Mouse (Mus musculus) MEL (cell line): ENCODE data around the gene Sh3d19. TPM values are rescaled to one million over a fixed set of nuclear protein-coding genes. Genes with fewer than 3 reads are reported as not detected.

Experiments
- DNase-seq: peaks from one replicate; pipeline ENCODE4 v3.0.0; 2011; ENCODE audit warnings: low read depth, low spot score
- H3K27ac ChIP-seq: 2 replicates; pipeline ENCODE4 v1.5.1; 2012; ENCODE audit warnings: low read depth, mild to moderate bottlenecking, control low read depth, low read length, moderate library complexity; ENCODE audit not compliant: control insufficient read depth
- H3K27me3 ChIP-seq, 2 experiments: fragments of 150-350 bp in 1 of 2; sonication (generic) in 1 of 2; 2 replicates each; pipeline ENCODE4 v1.6.1; 2012; ENCODE audit warnings: low read length in 2 of 2, mild to moderate bottlenecking in 2 of 2, improper control_type of control experiment in 1 of 2, moderate library complexity in 1 of 2; ENCODE audit not compliant: insufficient read depth in 2 of 2, control insufficient read depth in 1 of 2
- H3K36me3 ChIP-seq, 2 experiments: 2 replicates each; pipeline ENCODE4 v1.6.1; 2012 to 2014; ENCODE audit warnings: low read length in 2 of 2, improper control_type of control experiment in 1 of 2, inconsistent platforms in 1 of 2, mild to moderate bottlenecking in 1 of 2; ENCODE audit not compliant: insufficient read depth in 2 of 2, control insufficient read depth in 1 of 2
- H3K4me1 ChIP-seq, 2 experiments: fragments of 150-350 bp in 1 of 2; sonication (generic) in 1 of 2; 2 replicates each; pipeline ENCODE4 v1.6.1; 2012; ENCODE audit warnings: low read length in 2 of 2, improper control_type of control experiment in 1 of 2, mild to moderate bottlenecking in 1 of 2; ENCODE audit not compliant: insufficient read depth in 2 of 2, control insufficient read depth in 1 of 2
- H3K4me3 ChIP-seq, 2 experiments: fragments of 150-350 bp in 1 of 2; sonication (generic) in 1 of 2; 2 replicates each; pipeline ENCODE4 v1.5.1; 2012; ENCODE audit warnings: low read depth in 2 of 2, low read length in 2 of 2, mild to moderate bottlenecking in 2 of 2, moderate library complexity in 2 of 2, control low read depth in 1 of 2, improper control_type of control experiment in 1 of 2; ENCODE audit not compliant: control insufficient read depth in 1 of 2, insufficient read depth in 1 of 2
- H3K79me2 ChIP-seq: 2 replicates; pipeline ENCODE4 v1.6.1; 2012; ENCODE audit warnings: mild to moderate bottlenecking, low read length, moderate library complexity; ENCODE audit not compliant: control insufficient read depth, poor library complexity, insufficient read depth
- H3K9ac ChIP-seq: 2 replicates; pipeline ENCODE4 v1.6.1; 2012; ENCODE audit warnings: low read depth, mild to moderate bottlenecking, control low read depth, low read length, moderate library complexity; ENCODE audit not compliant: control insufficient read depth, poor library complexity, severe bottlenecking
- H3K9me3 ChIP-seq: fragments of 150-350 bp; sonication (generic); replicated peaks from 2 replicates; pipeline ENCODE4 v1.6.1; 2012; ENCODE audit warnings: mild to moderate bottlenecking, low read length, improper control_type of control experiment, moderate library complexity; ENCODE audit not compliant: insufficient read depth
- CHD2 ChIP-seq: IDR thresholded peaks from 2 replicates; pipeline ENCODE4 v1.6.1; 2011; ENCODE audit warnings: low read length, improper control_type of control experiment
- CTCF ChIP-seq, 3 experiments: IDR thresholded peaks in 2 of 3; conservative IDR thresholded peaks in 1 of 3; 2 replicates each; pipeline ENCODE4 v1.5.1; 2011 to 2012; ENCODE audit warnings: low read length in 3 of 3, low read depth in 2 of 3, mild to moderate bottlenecking in 2 of 3, improper control_type of control experiment in 1 of 3, inconsistent platforms in 1 of 3, mixed read lengths in 1 of 3, moderate library complexity in 1 of 3; ENCODE audit not compliant: control insufficient read depth in 1 of 3, insufficient read depth in 1 of 3, poor library complexity in 1 of 3, severe bottlenecking in 1 of 3
- GABPA ChIP-seq: IDR thresholded peaks from 2 replicates; pipeline ENCODE4 v1.6.1; 2012; ENCODE audit warnings: low read depth, mild to moderate bottlenecking, inconsistent platforms, low read length, improper control_type of control experiment, moderate library complexity
- GATA1 ChIP-seq: IDR thresholded peaks from 2 replicates; pipeline ENCODE4 v1.6.1; 2011; ENCODE audit warnings: low read depth, low read length, improper control_type of control experiment
- HCFC1 ChIP-seq: IDR thresholded peaks from 2 replicates; pipeline ENCODE4 v1.6.1; 2012; ENCODE audit warnings: low read depth, mild to moderate bottlenecking, inconsistent platforms, low read length, improper control_type of control experiment, moderate library complexity
- KAT2A ChIP-seq: conservative IDR thresholded peaks from 2 replicates; pipeline ENCODE4 v1.6.1; 2012; ENCODE audit warnings: low read depth, low read length, improper control_type of control experiment, inconsistent platforms
- MYB ChIP-seq: IDR thresholded peaks from 2 replicates; pipeline ENCODE4 v1.6.1; 2011; ENCODE audit warnings: mild to moderate bottlenecking, low read depth, low read length, improper control_type of control experiment
- NELFE ChIP-seq: IDR thresholded peaks from 2 replicates; pipeline ENCODE4 v1.6.1; 2011; ENCODE audit warnings: low read depth, low read length, improper control_type of control experiment
- POLR2A ChIP-seq, 2 experiments: IDR thresholded peaks; 2 replicates each; pipeline ENCODE4 v1.6.1; 2011 to 2012; ENCODE audit warnings: low read length in 2 of 2, mild to moderate bottlenecking in 2 of 2, control low read depth in 1 of 2, improper control_type of control experiment in 1 of 2, low read depth in 1 of 2, moderate library complexity in 1 of 2; ENCODE audit not compliant: control insufficient read depth in 1 of 2, insufficient read depth in 1 of 2, poor library complexity in 1 of 2
- POLR2AphosphoS2 ChIP-seq: IDR thresholded peaks from 2 replicates; pipeline ENCODE4 v1.6.1; 2011; ENCODE audit warnings: low read length, improper control_type of control experiment
- POLR2AphosphoS5 ChIP-seq: IDR thresholded peaks from 2 replicates; pipeline ENCODE4 v1.6.1; 2012; ENCODE audit warnings: low read depth, borderline replicate concordance, mild to moderate bottlenecking, inconsistent platforms, low read length, moderate library complexity, mixed read lengths
- RAD21 ChIP-seq: IDR thresholded peaks from 2 replicates; pipeline ENCODE4 v1.6.1; 2011; ENCODE audit warnings: mild to moderate bottlenecking, low read depth, low read length, improper control_type of control experiment
- RCOR1 ChIP-seq: IDR thresholded peaks from 2 replicates; pipeline ENCODE4 v1.6.1; 2012; ENCODE audit warnings: low read depth, mild to moderate bottlenecking, inconsistent platforms, low read length, improper control_type of control experiment
- SIN3A ChIP-seq: IDR thresholded peaks from 2 replicates; pipeline ENCODE4 v1.6.1; 2012; ENCODE audit warnings: low read length, improper control_type of control experiment, inconsistent platforms
- TAL1 ChIP-seq: IDR thresholded peaks from 2 replicates; pipeline ENCODE4 v1.6.1; 2012; ENCODE audit warnings: mild to moderate bottlenecking, inconsistent platforms, low read length, moderate library complexity, mixed read lengths
- TCF12 ChIP-seq: IDR thresholded peaks from 2 replicates; pipeline ENCODE4 v1.6.1; 2014; ENCODE audit warnings: low read depth, mild to moderate bottlenecking, inconsistent platforms, low read length, improper control_type of control experiment, moderate library complexity
- UBTF ChIP-seq: IDR thresholded peaks from 2 replicates; pipeline ENCODE4 v1.6.1; 2012; ENCODE audit warnings: low read depth, mild to moderate bottlenecking, inconsistent platforms, low read length, improper control_type of control experiment, moderate library complexity, borderline replicate concordance; ENCODE audit not compliant: insufficient read depth
- USF1 ChIP-seq: IDR thresholded peaks from 2 replicates; pipeline ENCODE4 v1.6.1; 2014; ENCODE audit warnings: low read depth, mild to moderate bottlenecking, inconsistent platforms, low read length, improper control_type of control experiment, moderate library complexity
- USF2 ChIP-seq, 2 experiments: IDR thresholded peaks; 2 replicates each; pipeline ENCODE4 v1.6.1; 2011 to 2012; ENCODE audit warnings: improper control_type of control experiment in 2 of 2, low read length in 2 of 2, borderline replicate concordance in 1 of 2, inconsistent platforms in 1 of 2, low read depth in 1 of 2, mild to moderate bottlenecking in 1 of 2; ENCODE audit not compliant: insufficient read depth in 1 of 2
- ZNF384 ChIP-seq: IDR thresholded peaks from 2 replicates; pipeline ENCODE4 v1.6.1; 2012; ENCODE audit warnings: low read depth, mild to moderate bottlenecking, inconsistent platforms, low read length, improper control_type of control experiment
- polyA plus RNA-seq, 2 experiments: library from polyadenylated mRNA; stranded (reverse) in 1 of 2; unstranded in 1 of 2; fragments of >175 nt in 1 of 2; fragments of >200 nt in 1 of 2; gene quantifications; 2 replicates each; pipeline versions ENCODE4 v1.2.1 to v1.2.4; 2012; ENCODE audit warnings: low replicate concordance in 2 of 2, low read depth in 1 of 2; ENCODE audit not compliant: insufficient read length in 2 of 2, insufficient read depth in 1 of 2, missing spikeins in 1 of 2
- total RNA-seq: library from RNA; depleted of rRNA; stranded (reverse); fragments of 300-350 nt; gene quantifications from 2 replicates; pipeline ENCODE4 v1.2.3, GENCODE M21; 2012

Sh3d19 gene
- total and polyA plus RNA-seq, 3 experiments = 2.2 to 4.8 TPM; not detected in 1

DNA sequence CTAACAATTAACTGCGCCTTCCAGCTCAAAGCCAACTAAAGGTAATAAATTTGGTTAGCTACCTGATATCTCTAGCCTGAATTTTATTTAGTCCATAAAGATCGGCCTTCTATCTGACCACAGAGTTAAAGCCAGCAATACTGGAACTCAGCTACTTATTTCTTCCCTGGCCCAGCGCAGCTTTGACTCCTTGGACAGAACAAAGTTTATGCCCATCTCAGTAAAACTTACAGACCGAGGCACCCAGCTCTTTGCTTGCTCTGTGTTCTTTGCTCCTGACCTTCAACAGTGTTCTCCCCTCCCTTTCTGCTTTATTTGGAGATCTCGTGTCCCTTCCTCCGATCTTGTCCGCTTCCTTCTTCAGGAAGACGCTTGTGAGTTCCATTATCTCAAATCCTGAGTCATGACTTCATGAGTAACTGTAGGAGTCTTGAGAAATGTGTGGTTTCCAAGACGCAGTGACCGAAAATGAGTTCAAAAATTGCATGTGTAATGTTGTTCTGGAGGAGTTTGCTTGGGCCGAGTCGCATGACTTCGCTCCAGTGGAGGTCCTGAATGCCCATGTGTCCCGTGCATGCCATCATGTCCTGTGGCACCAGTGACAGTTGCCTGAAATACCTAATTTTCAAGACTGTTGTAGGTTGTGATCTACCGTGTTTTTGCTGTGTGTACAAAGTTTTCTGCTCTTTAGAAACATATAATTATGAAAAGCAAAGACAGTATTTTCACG, 50.2 kb downstream of the Sh3d19 start:
- Histone ChIP-seq H3K9me3 (no peaks in the 10 kb centered on the region), H3K9ac (no peak overlapping the region), H3K27ac (no peak overlapping the region), H3K79me2 (no peaks in the 10 kb centered on the region), H3K4me1 (no peaks in the 10 kb centered on the region), H3K27me3 (no peaks in the 10 kb centered on the region; a peak in 1 of 4 replicates), H3K36me3 (no peaks in the 10 kb centered on the region), H3K4me3 (no peak overlapping the region)
- no peak for DNase-seq
- TF ChIP-seq NELFE (no peak), CHD2 (no peak), TAL1 (no peak), KAT2A (no peak), POLR2A (IDR thresholded peaks at IDR 0.05; ENCODE audit: control insufficient read depth in 1 of 2, insufficient read depth in 1 of 2, low read depth in 1 of 2, low read length in 2 of 2, poor library complexity in 1 of 2) (no peak), MYB (no peak), ZNF384 (no peak), USF1 (no peak), GATA1 (no peak), POLR2AphosphoS2 (no peak), GABPA (no peak), RCOR1 (no peak), UBTF (no peak), CTCF (IDR thresholded peaks at IDR 0.05 in 2 of 3, conservative IDR thresholded peaks at IDR 0.05 in 1 of 3; ENCODE audit: control insufficient read depth in 1 of 3, insufficient read depth in 1 of 3, low read depth in 2 of 3, low read length in 3 of 3, poor library complexity in 1 of 3, severe bottlenecking in 1 of 3) (no peak), POLR2AphosphoS5 (no peak)

DNA sequence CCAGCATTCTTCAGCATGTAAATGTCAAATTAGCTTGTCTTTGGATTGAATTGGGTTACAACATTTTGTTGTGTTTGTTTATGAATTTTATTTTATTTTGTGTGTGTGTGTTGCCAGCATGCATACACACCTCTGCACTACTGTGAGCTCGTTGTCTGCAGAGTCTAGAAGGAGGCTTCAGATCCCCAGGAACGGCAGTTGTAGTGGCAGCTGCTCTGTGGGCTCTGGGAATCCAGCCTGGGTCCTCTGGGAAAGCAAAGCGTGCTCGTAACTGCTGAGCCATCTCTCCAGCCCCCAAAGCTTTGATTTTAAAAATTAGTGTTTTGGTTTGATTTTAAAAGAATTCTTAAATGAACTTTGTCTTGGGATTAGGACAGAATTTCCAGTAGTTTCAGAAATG, 50.7 kb downstream of the Sh3d19 start:
- DNase-seq = no peak
- Histone ChIP-seq H3K9ac (no peak overlapping the region), H3K27ac (no peak overlapping the region), H3K27me3 (no peaks in the 10 kb centered on the region; a peak in 1 of 4 replicates), H3K4me1 (no peaks in the 10 kb centered on the region), H3K9me3 (no peaks in the 10 kb centered on the region)
- TF ChIP-seq POLR2A (IDR thresholded peaks at IDR 0.05; ENCODE audit: control insufficient read depth in 1 of 2, insufficient read depth in 1 of 2, low read depth in 1 of 2, low read length in 2 of 2, poor library complexity in 1 of 2) = no peak
- TF ChIP-seq TCF12 = no peak
- no peak for TF ChIP-seq USF2 (IDR thresholded peaks at IDR 0.05; ENCODE audit: borderline replicate concordance in 1 of 2, insufficient read depth in 1 of 2, low read depth in 1 of 2, low read length in 2 of 2)
- no peak for TF ChIP-seq HCFC1
- TF ChIP-seq USF1 = no peak
- TF ChIP-seq KAT2A = no peak
- TF ChIP-seq SIN3A = no peak
- no peak for TF ChIP-seq POLR2AphosphoS2
- TF ChIP-seq RAD21 = no peak
- TF ChIP-seq, all 39 proteins: peak for 0
- no peaks in the 10 kb centered on the region for H3K79me2 ChIP-seq
- H3K4me3 ChIP-seq = no peak overlapping the region
- H3K36me3 ChIP-seq = no peaks in the 10 kb centered on the region
